Mouse (Mus musculus) heart, adult 2 months (tissue): ENCODE results near the gene Pakap.

Experiments used
- CTCF ChIP-seq: fragments of 200-600 bp; IDR thresholded peaks from 2 replicates; pipeline ENCODE4 v1.8.1; 2022; ENCODE audit warnings: antibody characterized with exemption, mild to moderate bottlenecking, moderate library complexity
- POLR2A ChIP-seq: fragments of 200-500 bp; IDR thresholded peaks from 2 replicates; pipeline ENCODE4 v1.6.1; 2011; ENCODE audit warnings: mild to moderate bottlenecking, low read depth, low read length, control low read depth; ENCODE audit not compliant: insufficient read depth

DNA sequence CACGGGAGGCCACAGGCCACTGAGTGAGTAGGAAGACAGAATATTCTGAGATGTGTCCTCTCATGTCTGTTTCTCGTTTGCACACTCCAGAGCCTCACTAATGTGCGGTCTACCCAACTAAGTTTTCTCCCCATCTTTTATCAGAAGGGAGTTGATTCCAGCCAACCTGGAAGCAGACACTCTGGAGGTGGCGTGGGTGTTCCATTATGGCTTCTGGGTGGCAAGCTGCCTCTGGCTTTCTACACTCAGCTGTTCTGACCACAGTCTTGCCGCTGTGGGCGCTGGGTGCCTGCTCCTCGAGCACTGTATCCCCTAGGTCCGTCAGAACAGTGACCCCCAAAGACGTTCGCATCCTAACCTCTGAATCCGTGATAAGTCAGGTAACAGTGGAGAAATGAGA lies 115.0 kb downstream of the Pakap start:
- TF ChIP-seq CTCF (no peak), POLR2A (no peak)
